Mouse (Mus musculus) olfactory bulb, adult 2 months (tissue): Measurements from ENCODE around the gene Hnrnpul2.

Experiments used
- CTCF ChIP-seq: fragments of 200-500 bp; IDR thresholded peaks from 2 replicates; pipeline ENCODE4 v1.5.1; 2012; ENCODE audit warnings: low read depth, mild to moderate bottlenecking, low read length, moderate library complexity; ENCODE audit not compliant: insufficient read depth
- POLR2A ChIP-seq: fragments of 200-500 bp; IDR thresholded peaks from 2 replicates; pipeline ENCODE4 v1.6.1; 2012; ENCODE audit warnings: mild to moderate bottlenecking, low read depth, low read length, moderate library complexity; ENCODE audit not compliant: insufficient read depth

DNA sequence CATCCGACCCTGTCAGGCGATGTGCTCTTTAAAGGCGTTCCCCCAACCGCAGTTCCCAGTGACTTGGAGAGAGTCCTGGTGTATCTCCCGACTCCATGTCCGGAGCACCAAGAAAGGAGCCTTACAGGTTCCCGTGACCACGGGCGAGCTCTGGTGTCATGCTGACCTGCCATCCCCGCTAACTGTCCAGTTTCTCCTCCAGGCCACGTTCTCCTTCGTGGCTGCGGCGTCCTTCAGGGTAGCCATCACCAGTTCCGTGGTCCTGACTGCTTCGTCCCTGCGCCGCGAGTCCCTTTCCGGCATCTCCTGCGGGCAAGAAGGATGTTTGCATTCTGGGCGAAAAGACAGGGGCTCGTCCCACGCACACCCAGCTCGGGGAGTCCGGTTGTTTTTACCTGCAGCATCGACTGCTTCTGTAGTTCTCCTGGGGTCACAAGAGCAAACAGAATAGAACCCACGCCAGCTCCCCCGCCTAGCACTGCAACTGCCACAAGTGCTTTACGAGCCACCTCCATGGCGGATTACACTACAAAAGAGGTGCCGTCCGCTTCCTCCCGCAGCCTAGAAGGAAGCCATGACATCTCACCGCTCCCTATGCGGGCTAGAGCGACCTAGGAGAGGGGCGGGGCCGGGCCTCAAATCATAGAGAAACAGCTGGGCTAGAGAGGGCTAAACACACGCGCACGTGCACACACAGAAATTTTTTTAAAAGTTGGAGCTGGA, 60.7 kb downstream of the Hnrnpul2 start, which contains the start of gene Uqcc3:
- TF ChIP-seq CTCF (no peak), POLR2A (peak; percentile 49)
